Mouse (Mus musculus): Measurements from ENCODE around the gene Tat.
A peak's percentile ranks its signal among the peaks of the same experiment; 100 is the strongest.

Tat gene

DNA sequence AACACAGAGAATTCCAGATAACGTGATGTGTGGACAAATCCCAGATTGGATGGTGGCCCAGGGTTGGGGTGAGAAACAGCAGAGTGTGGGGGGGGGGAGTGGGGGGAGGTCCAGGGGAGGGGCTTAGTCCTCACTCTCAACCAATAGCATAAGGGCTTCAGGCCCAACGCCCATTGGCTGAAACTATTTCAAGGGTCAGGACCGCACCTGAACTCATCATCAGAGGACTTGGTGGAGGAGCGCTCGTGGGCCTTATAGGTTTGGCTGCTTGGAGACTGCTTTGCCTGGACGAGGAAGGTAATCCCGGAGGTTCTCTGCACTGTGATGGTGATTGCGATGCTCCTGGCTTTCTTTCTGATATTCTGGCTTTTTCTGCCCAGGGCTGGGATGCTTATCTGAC, at the start of gene Tat:
Gene Tat, plus strand, starts transcription at position 214 of the 400 bp plus-strand sequence.
- DNase-seq (ENCODE audit: low spot score in 2 of 2): no peak

DNA sequence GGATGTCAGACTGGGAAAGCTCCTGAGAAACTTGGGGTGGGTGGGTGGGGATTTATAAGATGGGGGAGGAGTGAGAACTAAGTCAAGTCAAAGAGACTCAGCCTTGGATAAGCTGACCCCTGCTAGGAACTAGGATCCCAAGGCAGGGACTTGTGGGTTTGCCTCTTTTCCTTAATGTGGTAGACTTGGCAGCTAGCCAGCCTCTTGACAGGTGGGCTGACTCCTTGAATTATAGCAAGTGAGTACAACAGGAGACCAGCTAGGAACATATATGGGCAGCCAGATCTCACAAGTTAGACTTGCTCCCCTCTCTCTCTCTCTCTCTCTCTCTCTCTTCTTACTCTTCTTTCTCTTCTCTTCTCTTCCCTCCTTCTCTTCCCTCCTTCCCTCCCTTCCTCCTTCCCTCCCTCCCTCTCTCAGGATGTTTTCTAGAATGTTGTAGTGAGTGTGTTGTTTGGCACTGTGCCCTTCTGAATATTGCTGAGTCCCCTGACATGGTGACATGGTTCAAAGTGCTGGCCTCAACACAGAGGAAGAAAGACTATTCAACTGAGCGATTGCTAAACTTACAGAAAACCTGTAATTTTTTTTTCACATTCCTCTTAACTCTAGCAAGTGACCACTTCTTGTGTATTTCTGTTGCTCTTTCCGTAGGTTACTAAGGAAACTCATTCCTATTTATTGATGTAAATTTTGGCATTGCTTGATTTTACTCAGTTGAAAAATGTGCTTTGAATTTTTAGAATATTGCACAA, 48.5 kb upstream of the Tat start:
- no peak for DNase-seq (ENCODE audit: low spot score in 2 of 2)

DNA sequence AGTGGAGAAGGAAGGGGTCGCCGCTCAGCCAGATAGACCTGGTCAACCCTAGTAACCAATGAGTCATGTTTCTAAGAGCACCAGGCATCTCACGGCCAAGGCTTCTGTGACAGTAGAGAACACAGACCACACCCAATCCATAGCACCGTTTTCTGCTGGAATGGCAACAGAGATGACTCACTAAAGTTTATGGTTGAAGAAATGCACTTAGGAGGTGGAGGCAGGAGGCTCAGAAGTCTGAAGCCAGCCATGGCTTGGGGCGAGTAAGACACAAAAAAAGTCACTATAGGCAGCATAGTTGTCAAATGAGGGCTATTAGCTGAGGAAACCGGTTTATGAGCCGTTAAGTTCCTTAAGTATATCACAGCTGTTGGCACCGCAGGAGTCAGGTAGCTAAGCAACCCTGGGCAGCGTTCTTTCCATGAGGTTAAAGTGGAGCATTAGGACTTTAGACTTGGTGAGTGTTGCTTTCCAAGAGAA, 45.0 kb upstream of the Tat start:
- DNase-seq (ENCODE audit: low spot score in 2 of 2): no peak

DNA sequence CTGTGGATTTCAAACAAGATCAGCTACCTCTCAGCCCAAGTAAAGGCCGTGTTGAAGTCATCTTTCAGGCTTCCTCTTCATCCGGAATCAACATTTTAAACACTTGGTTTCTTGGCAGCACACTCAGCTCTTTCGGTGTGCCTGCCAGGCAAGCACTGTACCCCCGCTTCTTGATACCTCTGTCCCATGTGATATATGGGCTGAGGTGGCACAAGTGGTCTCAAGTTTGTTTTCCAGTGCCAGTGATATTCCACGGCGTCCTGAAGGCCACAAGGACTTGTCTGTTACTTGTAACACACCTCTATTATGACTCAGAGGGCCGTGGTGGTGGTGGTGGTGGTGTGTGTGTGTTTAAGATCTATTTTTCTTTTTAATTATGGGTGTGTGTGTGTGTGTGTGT, 44.5 kb upstream of the Tat start:
- no peak for DNase-seq (ENCODE audit: low spot score in 2 of 2)

DNA sequence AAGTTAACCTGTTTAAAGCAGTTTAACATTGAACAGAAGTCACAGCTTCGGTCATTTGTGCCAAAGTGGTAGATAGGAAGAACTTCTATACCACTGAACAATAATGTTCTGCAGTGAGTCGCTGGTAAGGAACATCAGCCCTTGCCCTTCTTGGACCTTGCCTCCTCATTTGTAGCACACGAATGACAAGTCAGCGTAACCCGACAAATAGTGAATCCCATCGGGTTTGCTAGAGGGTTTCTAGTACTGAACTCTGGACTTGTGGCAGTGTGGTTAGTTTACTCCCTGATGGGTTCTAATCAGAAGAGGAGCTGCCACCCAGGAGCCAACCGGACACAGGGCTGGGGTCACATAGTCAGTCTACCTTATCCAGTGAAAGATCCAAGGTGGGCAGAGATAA, 44.0 kb upstream of the Tat start:
- DNase-seq (ENCODE audit: low spot score in 2 of 2): no peak

DNA sequence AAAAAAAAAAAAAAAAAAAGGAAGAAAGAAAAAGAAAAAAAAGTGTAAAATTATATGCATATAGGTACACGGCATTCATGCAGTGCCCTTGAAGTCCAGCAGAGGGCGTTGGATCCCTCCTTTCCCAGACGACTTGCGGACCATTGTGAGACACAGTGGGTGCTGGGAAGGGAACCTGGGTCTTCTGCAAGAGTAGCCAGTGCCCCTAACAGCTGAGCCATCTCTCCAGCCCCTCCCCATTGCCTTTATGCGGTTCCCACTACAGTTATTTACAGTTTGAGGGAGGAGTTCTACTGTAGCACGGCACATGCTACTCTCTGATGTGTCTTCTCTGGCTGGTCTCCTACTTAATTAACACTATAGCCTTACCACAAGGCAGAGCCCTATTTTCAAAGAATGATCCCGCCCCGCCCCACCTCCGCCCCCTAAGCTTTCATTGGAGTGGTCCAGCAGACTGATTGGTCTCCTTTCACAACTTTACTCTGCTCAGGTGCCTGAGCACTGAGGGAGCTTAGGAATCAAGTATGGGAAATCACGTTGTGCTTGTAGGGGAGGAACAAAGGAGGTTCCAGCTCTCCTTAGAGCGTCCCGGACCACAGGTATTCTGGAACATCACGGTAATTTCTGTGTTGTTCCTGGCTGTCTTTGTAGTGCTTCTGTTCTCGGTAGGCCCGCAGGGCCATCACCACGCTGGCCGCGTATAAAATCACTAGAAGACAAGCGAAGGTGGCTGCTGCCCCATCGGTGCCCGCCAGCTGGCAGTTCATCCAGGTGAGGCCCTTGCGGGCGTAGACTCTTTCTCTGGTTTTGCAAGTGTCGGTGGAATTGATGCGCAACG, 42.6 kb upstream of the Tat start:
- DNase-seq (ENCODE audit: low spot score in 2 of 2): peak; percentile 37 to 47

DNA sequence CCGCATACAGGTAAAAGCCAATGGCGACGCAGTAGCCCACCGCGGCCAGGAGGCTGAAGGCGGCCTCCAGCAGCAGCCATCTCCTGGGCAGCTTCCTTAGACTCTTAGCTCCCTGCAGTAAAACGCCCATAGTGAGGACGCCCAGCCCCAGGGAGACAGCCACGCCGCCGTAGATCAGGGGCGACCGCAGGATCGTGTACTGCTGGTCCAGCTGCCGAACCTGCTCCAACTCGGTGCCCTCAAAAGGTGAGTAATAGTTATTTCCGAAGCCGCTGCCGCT, 42.0 kb upstream of the Tat start:
- DNase-seq (ENCODE audit: low spot score in 2 of 2): no peak

DNA sequence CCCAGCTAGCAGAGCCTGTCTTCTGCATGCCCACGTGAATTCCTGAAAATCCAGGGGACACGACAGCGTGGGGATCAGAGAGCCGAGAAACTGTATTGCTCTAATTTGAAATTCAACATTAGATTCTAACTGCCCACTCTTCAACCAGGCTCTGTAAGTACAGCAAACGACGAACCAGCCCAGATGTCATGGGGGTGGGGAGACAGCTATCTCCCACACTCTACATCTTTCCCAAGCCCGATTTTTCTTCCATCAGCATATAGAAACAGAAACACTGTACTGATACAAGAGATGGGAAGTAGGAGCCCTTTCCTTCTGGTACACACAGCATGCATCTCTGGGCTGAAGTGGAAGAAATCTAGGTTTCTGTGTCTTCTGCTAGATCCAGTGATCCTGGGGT, 38.1 kb upstream of the Tat start:
- peak; percentile 64 to 74 for DNase-seq (ENCODE audit: low spot score in 2 of 2)

DNA sequence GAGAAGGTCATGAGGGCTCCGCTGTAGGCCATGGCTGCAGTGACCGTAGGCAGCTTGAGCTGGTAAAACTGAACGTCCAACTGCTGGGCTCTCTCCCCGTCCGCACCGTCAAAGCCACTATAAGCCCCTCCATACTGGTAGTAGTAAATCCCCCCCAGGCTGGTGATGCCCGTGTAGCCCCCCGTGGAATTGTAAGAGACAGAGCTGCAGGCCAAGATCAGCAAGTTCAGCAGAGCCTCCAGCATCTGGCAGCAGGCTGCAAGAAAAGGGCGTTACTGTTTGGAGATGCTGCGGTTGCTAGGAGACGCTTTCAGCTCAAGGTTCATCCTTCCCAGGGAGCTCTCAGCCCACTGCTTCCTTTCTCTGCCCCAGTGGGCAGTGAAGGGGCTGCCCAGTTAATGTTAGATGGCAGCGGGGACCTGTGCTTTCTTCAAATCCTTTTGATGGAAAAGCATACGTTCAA, 35.7 kb upstream of the Tat start:
- peak; percentile 39 to 48 for DNase-seq (ENCODE audit: low spot score in 2 of 2)

DNA sequence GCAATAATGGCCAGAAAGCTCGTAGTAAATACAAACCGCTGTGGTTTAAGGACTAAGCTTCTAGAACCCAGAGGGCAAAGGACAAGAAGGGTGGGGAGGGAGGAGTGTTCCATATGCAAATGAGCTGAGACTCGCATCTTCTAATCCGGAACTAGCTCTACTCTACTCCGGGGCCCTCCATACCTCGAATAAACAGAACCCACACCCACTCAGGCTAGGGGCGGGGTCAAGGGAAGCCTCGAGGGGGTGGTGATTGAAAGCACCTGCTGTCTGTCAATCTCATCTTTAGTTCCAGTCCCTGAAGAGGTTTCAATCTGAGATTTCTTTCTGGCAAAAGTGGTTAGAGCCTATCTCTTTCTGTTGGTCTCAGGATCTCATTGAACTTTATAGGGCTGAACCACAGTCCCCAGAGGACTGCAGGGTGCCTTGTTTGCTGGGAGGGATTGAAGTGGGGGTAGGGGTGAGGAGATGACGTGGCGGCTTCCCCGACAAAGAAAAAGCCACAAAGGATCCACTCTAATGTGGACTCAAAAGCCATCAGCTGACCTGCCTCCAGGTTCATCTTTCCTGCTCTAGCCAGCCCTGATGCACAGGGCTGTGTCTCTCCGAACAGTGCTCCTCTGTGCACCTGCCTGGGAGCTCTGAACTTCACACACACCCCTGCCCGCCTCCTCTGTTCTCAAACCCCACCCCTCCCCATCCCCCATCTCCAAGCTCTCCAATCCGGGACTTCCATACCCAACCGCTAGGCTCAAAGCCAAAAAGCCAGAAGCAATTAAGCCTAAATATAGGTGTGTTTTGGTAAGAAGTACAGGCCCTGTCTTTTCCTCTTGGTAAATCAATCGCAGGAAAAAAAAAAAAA, 32.8 kb upstream of the Tat start:
- no peak for DNase-seq (ENCODE audit: low spot score in 2 of 2)

DNA sequence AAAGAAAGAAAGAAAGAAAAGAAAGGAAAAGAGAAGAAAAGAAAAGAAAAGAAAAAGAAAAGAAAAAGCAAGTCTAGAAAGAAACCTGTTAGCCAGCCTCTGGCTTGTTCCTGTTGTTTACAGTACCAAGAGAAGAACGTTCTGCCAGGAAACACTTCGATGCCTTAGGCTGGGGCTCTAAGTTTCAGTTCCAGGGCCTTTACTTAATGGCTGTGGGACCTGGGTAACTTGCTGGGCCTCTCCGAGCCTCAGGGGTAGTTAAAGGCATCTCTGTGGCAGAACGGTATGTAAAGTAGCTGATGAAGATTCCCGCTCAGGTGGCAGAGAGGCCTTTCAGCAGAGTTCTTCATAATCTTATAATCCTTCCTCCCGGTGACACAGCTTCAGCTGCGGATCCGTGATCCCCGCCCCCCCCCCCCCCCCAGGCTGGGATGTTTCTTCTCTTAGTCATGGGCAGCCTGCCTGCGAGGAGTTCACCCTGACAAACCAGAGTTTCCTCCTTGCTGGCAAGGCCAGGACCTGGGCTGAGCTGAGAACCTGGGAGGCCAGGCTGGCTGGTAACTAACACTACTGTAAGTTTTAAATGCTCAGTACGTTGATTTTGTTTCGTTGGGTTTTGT, 32.1 kb upstream of the Tat start:
- no peak for DNase-seq (ENCODE audit: low spot score in 2 of 2)

DNA sequence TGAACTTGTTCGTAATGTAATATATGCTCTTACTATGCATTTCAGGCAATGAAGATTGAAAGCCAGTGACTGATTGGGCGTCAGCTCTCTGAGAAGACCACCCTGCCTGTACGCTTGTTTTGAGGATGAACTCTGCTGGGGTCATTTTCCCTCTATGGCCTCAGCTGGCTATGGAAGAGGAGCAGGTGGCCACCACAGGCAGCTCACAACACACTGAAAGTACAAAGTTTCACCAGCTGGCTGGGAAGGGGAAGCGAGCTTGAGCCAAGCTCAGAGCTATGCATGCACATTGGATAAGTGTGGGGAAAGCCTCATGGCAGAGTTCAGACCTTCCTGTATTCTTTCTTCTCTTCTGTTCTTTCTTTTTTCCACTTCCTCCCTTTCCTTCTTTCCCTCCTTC, 31.1 kb upstream of the Tat start:
- DNase-seq (ENCODE audit: low spot score in 2 of 2): no peak

DNA sequence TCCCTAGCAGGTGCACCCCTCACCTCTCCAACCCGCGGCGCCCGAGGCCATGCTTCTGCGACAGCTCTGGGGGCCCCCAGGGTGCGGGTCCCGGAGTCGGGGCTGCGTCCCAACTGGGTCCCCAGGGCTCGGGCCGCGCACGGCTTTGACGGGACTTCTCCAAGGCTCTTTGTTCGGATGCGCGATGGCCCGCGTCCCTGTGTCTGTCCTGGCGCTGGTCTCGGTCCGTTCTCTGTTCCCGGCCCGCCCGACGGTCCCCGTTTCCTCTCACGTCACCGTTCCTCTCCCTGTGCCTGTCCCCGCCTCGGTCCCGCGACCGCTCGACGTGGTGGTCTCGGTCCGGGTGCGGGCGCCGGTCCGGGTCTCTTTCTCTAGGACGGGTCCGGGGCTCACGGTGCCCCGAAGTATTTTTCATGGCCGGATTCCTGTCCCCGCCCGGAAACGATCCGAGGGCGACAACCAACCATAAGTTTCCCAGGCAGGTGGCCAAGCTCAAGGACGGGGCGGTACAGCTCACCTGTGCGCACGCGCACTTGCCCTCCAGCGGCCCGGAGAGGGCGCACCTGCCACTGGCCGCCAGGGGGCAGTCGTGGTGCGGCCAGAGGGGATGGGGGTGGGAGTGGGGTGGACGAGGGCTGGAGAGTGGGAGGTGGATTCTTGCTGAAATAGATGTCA, 28.4 kb upstream of the Tat start, which contains the start of gene Marveld3:
Gene Marveld3, minus strand, starts transcription at position 511 of the 675 bp plus-strand sequence.
- DNase-seq (ENCODE audit: low spot score in 2 of 2): no peak

DNA sequence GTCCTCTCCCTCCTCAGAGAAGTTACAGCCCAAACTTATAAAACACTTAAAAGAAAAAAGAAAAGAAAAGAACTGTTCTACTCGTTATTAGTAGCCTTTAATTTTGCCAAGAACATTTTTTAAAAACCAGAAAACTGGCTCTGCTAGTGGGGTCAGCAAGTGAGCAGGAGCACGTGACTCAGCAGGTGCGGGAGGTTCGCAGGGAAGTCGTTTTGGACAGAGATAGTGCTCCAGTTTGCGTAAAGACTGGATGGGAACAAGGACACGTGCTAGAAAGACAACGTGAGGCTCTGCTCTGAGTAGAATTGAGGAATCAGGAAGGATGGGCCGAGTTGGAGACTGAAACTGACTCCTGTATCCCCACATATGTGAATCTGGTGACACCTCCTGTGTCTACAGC, 27.3 kb upstream of the Tat start:
- DNase-seq (ENCODE audit: low spot score in 2 of 2): no peak

DNA sequence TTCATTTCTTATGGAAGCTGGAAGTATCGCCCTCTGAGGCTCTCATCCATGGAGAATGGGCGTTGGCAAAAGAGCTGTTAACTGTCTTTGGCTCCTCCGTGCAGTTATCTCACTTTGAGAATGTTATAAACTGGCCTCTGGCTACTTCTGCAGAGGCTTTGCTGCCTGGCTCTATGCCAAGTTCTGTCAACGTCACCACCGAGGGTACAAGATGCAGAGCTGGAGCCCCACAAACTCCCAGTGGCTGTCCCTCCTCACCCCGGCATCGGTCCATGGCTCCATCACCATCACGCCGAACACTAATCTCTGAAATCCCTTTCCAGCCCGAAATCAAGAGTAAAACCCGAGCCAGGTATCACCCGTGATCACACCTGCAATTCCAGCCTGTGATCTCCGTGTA, 26.8 kb upstream of the Tat start:
- no peak for DNase-seq (ENCODE audit: low spot score in 2 of 2)

DNA sequence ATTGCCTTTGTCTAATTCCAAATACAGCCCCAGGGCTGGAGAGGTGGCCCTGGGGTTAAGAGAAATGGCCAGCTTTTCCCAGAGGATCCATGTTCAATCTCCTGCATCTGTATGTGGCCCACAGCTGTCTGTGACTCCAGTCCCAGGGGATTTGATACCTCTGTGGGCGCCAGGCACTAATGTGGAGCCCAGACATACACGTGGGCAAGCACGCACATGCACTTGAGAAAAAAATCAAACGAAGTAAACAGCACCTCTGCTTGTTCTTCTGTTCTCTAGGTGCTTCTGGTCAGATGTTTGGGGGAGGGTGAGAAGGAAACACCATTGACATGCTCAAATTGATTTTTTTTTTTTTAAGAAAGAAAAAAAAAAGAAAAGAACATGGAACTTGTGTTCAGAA, 26.1 kb upstream of the Tat start:
- DNase-seq (ENCODE audit: low spot score in 2 of 2): no peak

DNA sequence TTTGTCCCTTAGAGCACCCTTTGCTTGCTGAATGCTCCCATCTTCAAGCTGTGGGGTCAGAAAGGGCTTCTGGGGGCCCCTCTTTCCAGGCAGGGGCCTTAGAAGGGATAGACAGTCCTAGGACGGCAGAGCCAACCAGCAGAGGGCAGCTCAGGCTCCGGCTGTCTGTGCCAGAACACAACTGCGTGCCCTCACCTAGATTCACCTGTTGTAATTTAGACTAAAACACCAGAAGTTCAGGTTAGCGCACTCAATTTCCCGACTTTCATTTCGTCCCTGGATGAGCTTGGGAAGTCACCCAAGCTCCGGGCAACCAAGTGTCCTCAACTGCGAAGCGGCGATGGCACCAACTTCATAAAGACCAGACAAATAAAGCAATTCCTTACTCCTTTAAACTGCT, 21.4 kb upstream of the Tat start:
- DNase-seq (ENCODE audit: low spot score in 2 of 2): no peak

DNA sequence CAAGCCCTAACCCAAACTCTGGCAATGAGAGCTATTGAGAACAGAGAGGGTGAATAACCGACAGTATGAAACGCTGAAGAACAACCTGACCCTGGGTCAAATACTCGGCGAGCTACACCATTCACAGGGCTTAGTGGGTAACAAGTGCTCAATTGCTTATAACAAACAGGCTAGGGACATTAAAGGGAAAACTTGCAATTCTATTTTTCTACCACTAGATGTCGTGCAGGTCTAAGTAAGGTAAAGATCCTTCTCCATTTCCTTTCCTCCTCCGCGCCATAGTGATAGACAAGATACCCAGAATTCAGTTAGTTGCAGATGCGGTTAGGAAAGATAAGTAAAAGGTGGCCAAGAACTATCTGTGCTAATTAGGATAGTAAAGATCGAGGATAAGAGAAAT, 19.9 kb upstream of the Tat start:
- no peak for DNase-seq (ENCODE audit: low spot score in 2 of 2)

DNA sequence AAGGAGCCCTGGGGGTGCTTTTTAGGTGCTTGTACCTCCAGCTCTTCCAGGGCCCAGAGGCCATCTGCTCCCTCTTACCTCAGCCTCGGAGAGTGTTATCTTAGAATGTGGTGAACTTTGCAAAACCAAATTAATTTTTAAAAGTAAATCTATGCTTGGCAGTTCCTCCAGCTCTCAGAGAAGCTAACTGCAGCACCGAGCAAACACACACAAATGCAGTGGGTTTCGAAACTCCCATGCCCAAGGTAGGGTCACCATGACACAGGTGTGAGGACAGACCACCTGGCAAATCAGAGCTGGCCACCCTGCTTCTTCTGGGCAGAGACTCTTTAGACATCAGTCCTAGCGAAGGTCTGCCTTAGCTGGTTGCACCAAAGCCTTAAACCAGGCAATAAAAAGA, 17.3 kb upstream of the Tat start:
- DNase-seq (ENCODE audit: low spot score in 2 of 2): no peak

DNA sequence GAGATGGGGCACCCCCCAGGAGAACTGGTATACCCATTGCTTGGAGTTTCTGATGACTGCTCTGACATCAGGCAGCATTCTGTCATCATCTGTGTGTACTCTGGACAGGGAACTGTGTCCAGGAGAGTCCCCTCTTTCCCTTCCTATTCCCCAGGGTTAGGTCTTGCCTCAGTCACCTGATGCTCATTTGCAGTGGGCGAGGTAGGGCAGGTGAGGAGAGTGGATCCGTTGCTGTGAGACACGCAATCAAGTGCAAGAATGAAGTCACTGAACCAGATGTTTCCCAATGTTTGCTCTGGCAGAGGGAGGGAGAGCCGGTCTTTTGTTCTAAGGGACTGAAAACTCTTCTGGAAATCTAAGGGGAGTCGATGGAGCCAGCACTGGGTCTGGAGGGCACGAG, 10.9 kb upstream of the Tat start:
- DNase-seq (ENCODE audit: low spot score in 2 of 2): no peak
